21 mouse cellular contexts compared by ENCODE assay signal in the genomic region with DNA sequence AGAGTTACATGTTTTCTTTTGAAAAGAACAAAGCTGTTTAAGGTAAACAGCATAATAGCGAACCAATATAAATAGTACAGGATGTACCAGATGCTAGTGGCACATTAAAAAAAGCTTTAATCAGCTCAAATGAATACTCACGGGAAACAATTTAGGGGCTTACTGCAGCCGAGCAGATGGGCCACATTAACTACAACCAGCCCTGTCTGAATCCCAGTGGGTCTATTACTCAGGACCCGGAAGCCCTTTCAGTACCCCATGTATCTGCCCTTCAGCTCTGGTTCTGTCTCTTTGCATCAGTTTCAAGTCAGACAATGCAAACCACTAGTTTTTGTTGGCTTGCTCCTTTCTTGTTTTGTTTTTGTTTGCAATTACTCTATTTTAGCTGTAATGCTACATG.
A peak's percentile ranks its signal among the peaks of the same experiment; 100 is the strongest.
DNase-seq lines count a peak whose midpoint lies in the region; ATAC-seq and TF ChIP-seq lines count a peak whose summit lies in the region.
"Had no signal": no experiment of that assay in that cellular context is flagged by ENCODE, and none has a peak within 500 bp of the region (broad histone marks: within the 10 kb centered on the region; RNA-seq: fewer than 3 reads in every experiment).

No protein-coding gene starts in this region.

- TF ChIP-seq POLR2A in brain, embryonic 14.5 days (IDR thresholded peaks at IDR 0.05; ENCODE audit: borderline replicate concordance, extremely low read depth, insufficient read depth, insufficient read length, poor library complexity, severe bottlenecking): no peak

- H3K27me3 ChIP-seq in forebrain, embryonic 14.5 days (replicated peaks; ENCODE audit: control insufficient read depth, insufficient read depth, low read length): no peaks in the 10 kb centered on the region
- H3K27me3 ChIP-seq in forebrain, embryonic 11.5 days (ENCODE audit: control insufficient read depth, insufficient read depth, low read length): no peaks in the 10 kb centered on the region
- no peaks in the 10 kb centered on the region for H3K27me3 ChIP-seq in midbrain, embryonic 13.5 days
- H3K27me3 ChIP-seq: kidney, embryonic 15.5 days; limb, embryonic 15.5 days; liver, embryonic 15.5 days had no signal

- DNase-seq in forebrain, embryonic 14.5 days (ENCODE audit: low spot score): peak; percentile 10
- DNase-seq in forebrain, embryonic 11.5 days (ENCODE audit: low spot score): no peak
- DNase-seq in brain, embryonic 14.5 days (ENCODE audit: low read depth): peak; percentile 63
- DNase-seq in forelimb bud, embryonic 11.5 days (ENCODE audit: low read depth, low spot score): peak; percentile 3
- DNase-seq in cerebellum, adult 11 months: no peak
- DNase-seq in frontal cortex, postnatal 14 days (ENCODE audit: low spot score in 2 of 2): no peak
- DNase-seq: adrenal gland, postnatal 10 days; cerebellum, postnatal 14 days; embryo, embryonic 11 days; heart, postnatal 36 days; layer of hippocampus, postnatal 36 days; right cerebral cortex, adult 18-20 months had no signal

- no peak overlapping the region for H3K4me2 ChIP-seq in forebrain, embryonic 14.5 days (ENCODE audit: low read length)
- no peak overlapping the region for H3K4me2 ChIP-seq in forebrain, embryonic 11.5 days (ENCODE audit: low read depth, low read length, severe bottlenecking)
- no peak overlapping the region for H3K4me2 ChIP-seq in midbrain, embryonic 13.5 days (replicated peaks)
- H3K4me2 ChIP-seq: kidney, embryonic 15.5 days; limb, embryonic 15.5 days; liver, embryonic 15.5 days had no signal

- H3K9ac ChIP-seq in forebrain, embryonic 14.5 days (ENCODE audit: low read length): no peak overlapping the region
- H3K9ac ChIP-seq in forebrain, embryonic 11.5 days (ENCODE audit: low read length): no peak overlapping the region
- no peak overlapping the region for H3K9ac ChIP-seq in midbrain, embryonic 13.5 days (replicated peaks)
- H3K9ac ChIP-seq: kidney, embryonic 15.5 days; limb, embryonic 15.5 days; liver, embryonic 15.5 days had no signal

- H3K4me1 ChIP-seq in forebrain, embryonic 14.5 days (ENCODE audit: control insufficient read depth, insufficient read depth, low read length): peaks cover 10% of the 10 kb centered on the region
- H3K4me1 ChIP-seq in forebrain, embryonic 11.5 days (replicated peaks; ENCODE audit: control insufficient read depth, insufficient read depth, low read length): 0 out of 2 replicates have a peak, but pooled peaks cover 2% of the 10 kb centered on the region
- H3K4me1 ChIP-seq in midbrain, embryonic 13.5 days (replicated peaks): peaks cover 18% of the 10 kb centered on the region
- H3K4me1 ChIP-seq: limb, embryonic 15.5 days; liver, embryonic 15.5 days had no signal

- WGBS in forebrain, embryonic 14.5 days: 63% methylated on average over 4 of the region's 4 CpGs
- 74% methylated on average over 4 of the region's 4 CpGs for WGBS in forebrain, embryonic 11.5 days
- 45% methylated on average over 4 of the region's 4 CpGs for WGBS in midbrain, embryonic 13.5 days

- H3K36me3 ChIP-seq in forebrain, embryonic 14.5 days (ENCODE audit: control insufficient read depth, insufficient read depth, low read length): no peaks in the 10 kb centered on the region
- no peaks in the 10 kb centered on the region for H3K36me3 ChIP-seq in forebrain, embryonic 11.5 days (ENCODE audit: control insufficient read depth, insufficient read depth, low read length)
- no peaks in the 10 kb centered on the region for H3K36me3 ChIP-seq in midbrain, embryonic 13.5 days
- H3K36me3 ChIP-seq: kidney, embryonic 15.5 days; limb, embryonic 15.5 days; liver, embryonic 15.5 days had no signal

- no peak for TF ChIP-seq CTCF in brain, embryonic 14.5 days (IDR thresholded peaks at IDR 0.05; ENCODE audit: borderline replicate concordance, extremely low read depth, insufficient read depth, insufficient read length)

- no peak for ATAC-seq in forebrain, embryonic 14.5 days
- ATAC-seq in forebrain, embryonic 11.5 days (replicated peaks; ENCODE audit: low FRiP score): no peak
- peak; percentile 79 for ATAC-seq in midbrain, embryonic 13.5 days
- no peak for ATAC-seq in megakaryocyte, adult 5-6 weeks (ENCODE audit: poor library complexity, severe bottlenecking)
- ATAC-seq: CD4-positive, CD25-positive, alpha-beta regulatory T cell, adult 4 months; forebrain, embryonic 16.5 days; intestine, embryonic 16.5 days; Patski had no signal

- H3K27ac ChIP-seq in forebrain, embryonic 14.5 days (ENCODE audit: low read depth, low read length): no peak overlapping the region
- H3K27ac ChIP-seq in forebrain, embryonic 11.5 days (ENCODE audit: low read depth, low read length): no peak overlapping the region
- H3K27ac ChIP-seq in midbrain, embryonic 13.5 days: peak overlapping the region; percentile 14; the same call in 1 of the 2 replicates
- H3K27ac ChIP-seq: kidney, embryonic 15.5 days; limb, embryonic 15.5 days; liver, embryonic 15.5 days had no signal

- H3K9me3 ChIP-seq in forebrain, embryonic 14.5 days (replicated peaks; ENCODE audit: control insufficient read depth, low read length): no peaks in the 10 kb centered on the region
- H3K9me3 ChIP-seq in forebrain, embryonic 11.5 days (ENCODE audit: control insufficient read depth, low read length): no peaks in the 10 kb centered on the region
- H3K9me3 ChIP-seq in midbrain, embryonic 13.5 days: no peaks in the 10 kb centered on the region
- H3K9me3 ChIP-seq: kidney, embryonic 15.5 days; limb, embryonic 15.5 days; liver, embryonic 15.5 days had no signal

- no peak overlapping the region for H3K4me3 ChIP-seq in forebrain, embryonic 14.5 days (ENCODE audit: low read depth, low read length)
- H3K4me3 ChIP-seq in forebrain, embryonic 11.5 days (ENCODE audit: low read depth, low read length): no peak overlapping the region
- H3K4me3 ChIP-seq in midbrain, embryonic 13.5 days (replicated peaks): no peak overlapping the region
- H3K4me3 ChIP-seq: kidney, embryonic 15.5 days; limb, embryonic 15.5 days; liver, embryonic 15.5 days had no signal

Comparison
In these comparisons a context has a peak if more than half of its experiments do, and no peak if none do; other contexts are left out.
1. DNase-seq: peak in forebrain, embryonic 14.5 days (single experiment), brain, embryonic 14.5 days (single experiment) and forelimb bud, embryonic 11.5 days (single experiment); none in forebrain, embryonic 11.5 days (single experiment), cerebellum, adult 11 months (single experiment) and frontal cortex, postnatal 14 days (0 of 2).